Mouse (Mus musculus) stomach, embryonic 15.5 days (tissue): ENCODE measurements at regions not wholly inside any gene's neighbourhood (a gene's known extent, or its start where the extent isn't known, plus 50 kb on each side); places are given as distances from the start of the nearest gene placed in this dataset.
A peak's percentile ranks its signal among the peaks of the same experiment; 100 is the strongest.

ENCODE experiments used
- ATAC-seq: fragments of 200-750 bp; cut with Nextera tagmentation; 2 replicates; pipeline ENCODE4 v1.8.0; 2017; ENCODE audit warnings: low read depth, moderate number of reproducible peaks, moderate TSS enrichment; ENCODE audit not compliant: insufficient read depth, low FRiP score
- H3K27ac ChIP-seq: fragments of 300-500 bp; sonication (generic); 2 replicates; pipeline ENCODE4 v1.5.1; 2015; ENCODE audit warnings: mild to moderate bottlenecking, inconsistent platforms
- H3K27me3 ChIP-seq: fragments of 300-500 bp; sonication (generic); replicated peaks from 2 replicates; pipeline ENCODE4 v1.6.1; 2015; ENCODE audit warnings: inconsistent platforms
- H3K36me3 ChIP-seq: fragments of 300-500 bp; sonication (generic); 2 replicates; pipeline ENCODE4 v1.6.1; 2015; ENCODE audit warnings: inconsistent platforms
- H3K4me1 ChIP-seq: fragments of 300-500 bp; sonication (generic); 2 replicates; pipeline ENCODE4 v1.6.1; 2015; ENCODE audit warnings: inconsistent platforms
- H3K4me2 ChIP-seq: fragments of 300-500 bp; sonication (generic); 2 replicates; pipeline ENCODE4 v1.6.1; 2015; ENCODE audit warnings: mild to moderate bottlenecking, inconsistent platforms
- H3K4me3 ChIP-seq: fragments of 300-500 bp; sonication (generic); replicated peaks from 2 replicates; pipeline ENCODE4 v1.5.1; 2015; ENCODE audit warnings: inconsistent platforms
- H3K9ac ChIP-seq: fragments of 300-500 bp; sonication (generic); 2 replicates; pipeline ENCODE4 v1.6.1; 2015; ENCODE audit warnings: inconsistent platforms
- H3K9me3 ChIP-seq: fragments of 300-500 bp; sonication (generic); 2 replicates; pipeline ENCODE4 v1.6.1; 2016; ENCODE audit warnings: inconsistent platforms
- WGBS: fragments of 180-500 bp; shearing (Covaris S2); methylation state at CpG from one replicate; pipeline ENCODE4 v1.1.7; 2015; 5-methylcytosine and 5-hydroxymethylcytosine counted together

- Histone ChIP-seq H3K9ac (no peak overlapping the region), H3K4me2 (no peak overlapping the region), H3K4me1 (peaks cover 6% of the 10 kb centered on the region), H3K36me3 (no peaks in the 10 kb centered on the region), H3K9me3 (no peaks in the 10 kb centered on the region), H3K27ac (no peak overlapping the region), H3K27me3 (no peaks in the 10 kb centered on the region), H3K4me3 (no peak overlapping the region)
- WGBS: 33% methylated on average over 7 of the region's 7 CpGs
- ATAC-seq: no peak
These were observed 608.1 kb downstream of the Zfp706 start for GRCm38 (mm10) chr15:36399355-36400012.

- Histone ChIP-seq H3K27ac (no peak overlapping the region), H3K9me3 (no peaks in the 10 kb centered on the region), H3K4me2 (no peak overlapping the region), H3K4me1 (peaks cover 6% of the 10 kb centered on the region), H3K36me3 (no peaks in the 10 kb centered on the region), H3K9ac (no peak overlapping the region), H3K27me3 (no peaks in the 10 kb centered on the region), H3K4me3 (no peak overlapping the region)
- no peak for ATAC-seq
- WGBS: 66% methylated on average over 9 of the region's 9 CpGs
These were observed 609.2 kb downstream of the Zfp706 start for GRCm38 (mm10) chr15:36398099-36398982.

GRCm38 (mm10) chr15:36396791-36397190, 610.8 kb downstream of the Zfp706 start:
- Histone ChIP-seq H3K9me3 (no peaks in the 10 kb centered on the region), H3K4me2 (no peak overlapping the region), H3K27ac (no peak overlapping the region), H3K36me3 (no peaks in the 10 kb centered on the region), H3K4me1 (peaks cover 6% of the 10 kb centered on the region), H3K4me3 (no peak overlapping the region), H3K9ac (no peak overlapping the region), H3K27me3 (no peaks in the 10 kb centered on the region)
- 83% methylated on average over 6 of the region's 6 CpGs for WGBS
- no peak for ATAC-seq

- H3K36me3 ChIP-seq: no peaks in the 10 kb centered on the region
- ATAC-seq: no peak
- peaks cover 6% of the 10 kb centered on the region for H3K4me1 ChIP-seq
- H3K27ac ChIP-seq: no peak overlapping the region
- H3K4me3 ChIP-seq: no peak overlapping the region
- 46% methylated on average over 2 of the region's 2 CpGs for WGBS
- H3K9ac ChIP-seq: no peak overlapping the region
- no peak overlapping the region for H3K4me2 ChIP-seq
- no peaks in the 10 kb centered on the region for H3K27me3 ChIP-seq
- H3K9me3 ChIP-seq: no peaks in the 10 kb centered on the region
These were observed 611.3 kb downstream of the Zfp706 start for GRCm38 (mm10) chr15:36396245-36396644.

GRCm38 (mm10) chr15:36395672-36396050, 611.9 kb downstream of the Zfp706 start:
- H3K9me3 ChIP-seq: no peaks in the 10 kb centered on the region
- no peak overlapping the region for H3K4me2 ChIP-seq
- 63% methylated on average over 4 of the region's 4 CpGs for WGBS
- ATAC-seq: no peak
- H3K27me3 ChIP-seq: no peaks in the 10 kb centered on the region
- H3K27ac ChIP-seq: no peak overlapping the region
- H3K4me3 ChIP-seq: no peak overlapping the region
- H3K36me3 ChIP-seq: no peaks in the 10 kb centered on the region
- H3K4me1 ChIP-seq: peaks cover 6% of the 10 kb centered on the region
- no peak overlapping the region for H3K9ac ChIP-seq

- Histone ChIP-seq H3K4me2 (no peak overlapping the region), H3K4me1 (peaks cover 6% of the 10 kb centered on the region), H3K36me3 (no peaks in the 10 kb centered on the region), H3K4me3 (no peak overlapping the region), H3K9me3 (no peaks in the 10 kb centered on the region), H3K27me3 (no peaks in the 10 kb centered on the region), H3K9ac (no peak overlapping the region), H3K27ac (no peak overlapping the region)
- WGBS: 77% methylated on average over 8 of the region's 8 CpGs
- no peak for ATAC-seq
These were observed 612.5 kb downstream of the Zfp706 start for GRCm38 (mm10) chr15:36394914-36395671.

GRCm38 (mm10) chr15:36389775-36390174, 617.8 kb downstream of the Zfp706 start:
- H3K27ac ChIP-seq: no peak overlapping the region
- H3K27me3 ChIP-seq: no peaks in the 10 kb centered on the region
- H3K9me3 ChIP-seq: no peaks in the 10 kb centered on the region
- no peak overlapping the region for H3K4me2 ChIP-seq
- H3K36me3 ChIP-seq: no peaks in the 10 kb centered on the region
- WGBS: 58% methylated on average over 4 of the region's 4 CpGs
- no peak overlapping the region for H3K4me3 ChIP-seq
- H3K4me1 ChIP-seq: no peaks in the 10 kb centered on the region
- no peak for ATAC-seq
- no peak overlapping the region for H3K9ac ChIP-seq

GRCm38 (mm10) chr15:36381228-36381671, 626.3 kb downstream of the Zfp706 start:
- no peaks in the 10 kb centered on the region for H3K36me3 ChIP-seq
- no peaks in the 10 kb centered on the region for H3K4me1 ChIP-seq
- H3K9me3 ChIP-seq: no peaks in the 10 kb centered on the region
- WGBS: 6% methylated on average over 8 of the region's 8 CpGs
- H3K27ac ChIP-seq: no peak overlapping the region
- H3K9ac ChIP-seq: no peak overlapping the region
- peak; percentile 43; the same call in 1 of the 2 replicates for ATAC-seq
- H3K4me2 ChIP-seq: peak overlapping the region; percentile 44
- no peaks in the 10 kb centered on the region for H3K27me3 ChIP-seq
- H3K4me3 ChIP-seq: no peak overlapping the region

GRCm38 (mm10) chr15:36380461-36381227, 626.9 kb downstream of the Zfp706 start:
- 11% methylated on average over 17 of the region's 17 CpGs for WGBS
- Histone ChIP-seq H3K9ac (no peak overlapping the region), H3K27me3 (no peaks in the 10 kb centered on the region), H3K36me3 (no peaks in the 10 kb centered on the region), H3K4me3 (0 out of 2 replicates have a peak overlapping the region, but pooled peaks have one; percentile 13), H3K4me2 (peak overlapping the region; percentile 44), H3K4me1 (no peaks in the 10 kb centered on the region), H3K27ac (no peak overlapping the region), H3K9me3 (no peaks in the 10 kb centered on the region)
- peak; percentile 35; the same call in 1 of the 2 replicates for ATAC-seq

GRCm38 (mm10) chr15:36378640-36379039, 628.9 kb downstream of the Zfp706 start:
- Histone ChIP-seq H3K4me2 (no peak overlapping the region), H3K4me3 (no peak overlapping the region), H3K27ac (no peak overlapping the region), H3K9me3 (no peaks in the 10 kb centered on the region), H3K36me3 (no peaks in the 10 kb centered on the region), H3K9ac (no peak overlapping the region), H3K4me1 (peaks cover 14% of the 10 kb centered on the region), H3K27me3 (no peaks in the 10 kb centered on the region)
- ATAC-seq: no peak
- 85% methylated on average over 4 of the region's 4 CpGs for WGBS

GRCm38 (mm10) chr15:36376551-36376950, 631.0 kb downstream of the Zfp706 start:
- H3K27me3 ChIP-seq: no peaks in the 10 kb centered on the region
- no peaks in the 10 kb centered on the region for H3K36me3 ChIP-seq
- H3K4me2 ChIP-seq: no peak overlapping the region
- 81% methylated on average over 6 of the region's 6 CpGs for WGBS
- no peak overlapping the region for H3K4me3 ChIP-seq
- H3K4me1 ChIP-seq: peaks cover 14% of the 10 kb centered on the region
- H3K27ac ChIP-seq: no peak overlapping the region
- H3K9me3 ChIP-seq: no peaks in the 10 kb centered on the region
- H3K9ac ChIP-seq: no peak overlapping the region
- ATAC-seq: no peak
